Mouse (Mus musculus) forebrain, embryonic 13.5 days (tissue): ENCODE measurements around the gene Cdh12. TPM values are rescaled to one million over a fixed set of nuclear protein-coding genes. Genes with fewer than 3 reads are reported as not detected.

Experiments used
- ATAC-seq: fragments of 200-750 bp; cut with Nextera tagmentation; 2 replicates; pipeline ENCODE4 v1.8.0; 2017
- H3K27ac ChIP-seq: fragments of 300-500 bp; sonication (generic); 2 replicates; pipeline ENCODE4 v1.5.1; 2015; ENCODE audit warnings: inconsistent platforms, mild to moderate bottlenecking, moderate library complexity
- H3K27me3 ChIP-seq: fragments of 300-500 bp; sonication (generic); 2 replicates; pipeline ENCODE4 v1.6.1; 2015; ENCODE audit warnings: mild to moderate bottlenecking, inconsistent platforms
- H3K36me3 ChIP-seq: fragments of 300-500 bp; sonication (generic); 2 replicates; pipeline ENCODE4 v1.6.1; 2015; ENCODE audit warnings: mild to moderate bottlenecking, inconsistent platforms; ENCODE audit not compliant: poor library complexity, severe bottlenecking
- H3K4me1 ChIP-seq: fragments of 300-500 bp; sonication (generic); 2 replicates; pipeline ENCODE4 v1.6.1; 2015; ENCODE audit warnings: inconsistent platforms
- H3K4me2 ChIP-seq: fragments of 300-500 bp; sonication (generic); 2 replicates; pipeline ENCODE4 v1.6.1; 2015; ENCODE audit warnings: inconsistent platforms, mild to moderate bottlenecking, moderate library complexity
- H3K4me3 ChIP-seq: fragments of 300-500 bp; sonication (generic); 2 replicates; pipeline ENCODE4 v1.5.1; 2015; ENCODE audit warnings: mild to moderate bottlenecking, inconsistent platforms
- H3K9ac ChIP-seq: fragments of 300-500 bp; sonication (generic); 2 replicates; pipeline ENCODE4 v1.6.1; 2015; ENCODE audit warnings: mild to moderate bottlenecking, inconsistent platforms
- H3K9me3 ChIP-seq: fragments of 300-500 bp; sonication (generic); replicated peaks from 2 replicates; pipeline ENCODE4 v1.6.1; 2016; ENCODE audit warnings: inconsistent platforms
- WGBS: fragments of 180-500 bp; shearing (Covaris S2); methylation state at CpG from one replicate; pipeline ENCODE4 v1.1.7; 2015; 5-methylcytosine and 5-hydroxymethylcytosine counted together
- microRNA-seq: library from miRNA; unstranded; fragments of <30 nt; microRNA quantifications from one replicate; pipeline ENCODE4, GENCODE M21; 2016
- polyA plus RNA-seq: library from polyadenylated mRNA; unstranded; fragments of >200 nt; fragmentation: Nextera tagmentation; extraction: Ambion mirVana; gene quantifications from 2 replicates; pipeline ENCODE4 v1.2.1, GENCODE M21; 2015

The Cdh12 gene
- polyA plus RNA-seq, 1 experiment from 2014 or later, result 2.1 TPM

DNA sequence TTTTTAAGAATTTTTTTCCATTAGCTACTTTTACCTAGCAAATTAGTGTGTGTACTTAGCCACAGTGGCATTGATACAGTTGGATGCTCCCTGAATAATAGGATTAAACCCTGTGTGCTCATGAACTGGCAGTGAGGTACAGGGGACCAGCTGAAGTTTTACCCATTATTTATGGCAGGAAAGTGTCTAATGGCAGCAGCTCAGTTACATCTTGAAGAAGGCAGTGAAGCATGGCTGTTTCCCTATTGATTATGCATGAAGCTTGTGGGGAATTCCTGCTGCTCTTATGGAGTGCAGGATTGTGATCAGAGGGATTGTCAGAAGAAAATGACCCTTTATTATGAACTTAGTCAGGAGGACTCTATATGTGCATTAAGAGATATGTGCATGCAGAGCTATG is 988.9 kb downstream of the Cdh12 start:
- H3K27me3 ChIP-seq, result no peaks in the 10 kb centered on the region
- H3K27ac ChIP-seq, result no peak overlapping the region
- H3K4me3 ChIP-seq, result no peak overlapping the region
- no peak overlapping the region for H3K9ac ChIP-seq
- H3K9me3 ChIP-seq, result no peaks in the 10 kb centered on the region
- ATAC-seq, result no peak
- H3K4me1 ChIP-seq, result no peaks in the 10 kb centered on the region
- H3K4me2 ChIP-seq, result no peak overlapping the region
- no peaks in the 10 kb centered on the region for H3K36me3 ChIP-seq

DNA sequence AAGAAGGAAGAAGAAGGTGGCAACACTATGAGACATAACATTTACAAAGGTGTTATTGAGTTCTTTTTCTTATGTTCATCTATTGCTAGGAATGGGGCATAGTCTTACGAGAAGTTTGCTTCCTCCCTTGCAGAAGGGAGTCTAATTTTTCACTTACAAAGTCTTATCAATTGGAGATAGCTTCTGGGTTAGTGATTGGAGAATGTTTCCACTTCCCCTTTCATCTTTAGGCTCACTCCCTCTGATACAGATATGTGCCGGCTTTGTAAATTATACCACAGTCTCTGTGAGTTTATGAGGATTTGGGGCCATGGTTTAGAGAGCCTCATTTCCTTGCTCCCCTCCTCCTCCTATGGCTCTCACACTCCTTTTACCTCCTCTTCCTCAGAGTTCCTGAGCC is 1009.0 kb downstream of the Cdh12 start:
- ATAC-seq, result no peak
- no peak overlapping the region for H3K9ac ChIP-seq
- 83% methylated on average over 2 of the region's 2 CpGs for WGBS
- H3K4me1 ChIP-seq, result no peaks in the 10 kb centered on the region
- H3K4me3 ChIP-seq, result no peak overlapping the region
- H3K27ac ChIP-seq, result no peak overlapping the region
- H3K36me3 ChIP-seq, result no peaks in the 10 kb centered on the region
- H3K4me2 ChIP-seq, result no peak overlapping the region
- no peaks in the 10 kb centered on the region for H3K27me3 ChIP-seq
- no peaks in the 10 kb centered on the region for H3K9me3 ChIP-seq

DNA sequence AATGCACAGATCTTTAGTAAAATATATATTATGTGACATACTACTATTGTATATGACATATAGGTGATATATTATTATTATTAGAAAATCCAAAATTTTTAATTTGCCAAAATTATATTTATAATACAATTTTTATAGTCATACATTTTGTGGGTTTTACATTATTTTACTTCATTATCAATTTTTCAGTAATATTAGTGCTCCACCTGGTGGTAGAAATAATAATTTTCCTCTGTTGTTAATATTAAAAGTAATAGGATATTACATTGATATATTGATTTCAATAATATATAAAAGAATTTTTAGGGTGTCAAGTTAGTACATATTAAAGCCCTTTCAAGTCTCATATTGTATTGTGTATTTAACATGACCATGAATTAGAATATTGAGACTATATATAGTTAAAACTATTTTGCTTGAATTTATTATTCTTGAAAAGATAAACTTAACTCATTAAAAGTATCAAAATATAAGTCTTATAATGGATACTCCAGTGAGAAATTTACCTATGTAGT is 1070.3 kb downstream of the Cdh12 start:
- ATAC-seq, result 0 out of 2 replicates have a peak, but pooled peaks have one; percentile 41

DNA sequence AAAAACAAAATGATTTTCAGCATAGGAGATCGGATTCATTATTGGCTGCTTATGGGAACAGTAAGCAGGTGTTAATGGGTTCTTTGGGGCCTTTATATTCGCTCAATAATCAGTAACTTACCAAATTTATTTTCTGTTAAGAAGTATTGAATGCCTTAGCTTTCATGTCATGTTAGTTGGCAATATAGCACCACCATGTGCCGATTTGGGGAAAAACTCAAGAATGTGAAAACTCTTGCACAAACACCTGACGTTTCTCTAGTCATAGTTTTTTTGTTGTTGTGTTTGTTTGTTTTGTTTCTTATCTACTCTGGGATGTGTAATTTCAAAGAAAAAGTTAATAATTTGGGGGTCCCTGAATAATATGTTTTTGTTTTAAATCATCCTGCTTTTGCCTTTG is 1081.7 kb downstream of the Cdh12 start:
- Histone ChIP-seq H3K9ac (no peak overlapping the region), H3K4me1 (no peaks in the 10 kb centered on the region), H3K4me3 (no peak overlapping the region), H3K27me3 (no peaks in the 10 kb centered on the region), H3K36me3 (no peaks in the 10 kb centered on the region), H3K9me3 (no peaks in the 10 kb centered on the region), H3K4me2 (no peak overlapping the region), H3K27ac (no peak overlapping the region)
- no peak for ATAC-seq
- 65% methylated on average over 4 of the region's 4 CpGs for WGBS

More for the DNA sequence above, 1070.3 kb downstream of the Cdh12 start:
- no peak overlapping the region for H3K9ac ChIP-seq
- H3K36me3 ChIP-seq, result no peaks in the 10 kb centered on the region
- no peak overlapping the region for H3K27ac ChIP-seq
- H3K4me3 ChIP-seq, result no peak overlapping the region
- H3K27me3 ChIP-seq, result no peaks in the 10 kb centered on the region
- H3K4me1 ChIP-seq, result no peaks in the 10 kb centered on the region
- no peak overlapping the region for H3K4me2 ChIP-seq
- H3K9me3 ChIP-seq, result no peaks in the 10 kb centered on the region

DNA sequence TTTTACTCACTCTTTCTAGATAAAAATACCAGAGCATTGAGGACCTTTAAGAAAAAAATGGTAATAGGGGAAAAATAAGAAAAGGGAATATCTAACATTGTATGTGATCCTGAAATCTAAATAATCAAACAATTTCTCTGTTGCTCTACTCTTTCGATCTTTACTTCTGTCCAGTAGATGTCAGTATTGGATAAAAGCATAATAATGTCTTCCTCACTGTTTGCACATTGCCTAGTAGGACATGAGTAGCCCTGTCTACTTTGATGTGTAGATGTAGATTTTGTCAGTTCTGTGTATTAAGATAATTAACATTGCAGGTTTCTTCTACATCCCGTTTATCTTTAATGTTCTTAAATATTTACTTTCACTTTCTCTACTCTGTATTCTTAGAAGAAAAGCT is 1087.8 kb downstream of the Cdh12 start:
- no peak overlapping the region for H3K27ac ChIP-seq
- WGBS, result 63% methylated on average over 2 of the region's 2 CpGs
- ATAC-seq, result peak; percentile 58; the same call in 1 of the 2 replicates
- no peaks in the 10 kb centered on the region for H3K27me3 ChIP-seq
- H3K4me1 ChIP-seq, result no peaks in the 10 kb centered on the region
- no peak overlapping the region for H3K9ac ChIP-seq
- H3K4me3 ChIP-seq, result no peak overlapping the region
- H3K9me3 ChIP-seq, result no peaks in the 10 kb centered on the region
- H3K4me2 ChIP-seq, result no peak overlapping the region
- no peaks in the 10 kb centered on the region for H3K36me3 ChIP-seq

DNA sequence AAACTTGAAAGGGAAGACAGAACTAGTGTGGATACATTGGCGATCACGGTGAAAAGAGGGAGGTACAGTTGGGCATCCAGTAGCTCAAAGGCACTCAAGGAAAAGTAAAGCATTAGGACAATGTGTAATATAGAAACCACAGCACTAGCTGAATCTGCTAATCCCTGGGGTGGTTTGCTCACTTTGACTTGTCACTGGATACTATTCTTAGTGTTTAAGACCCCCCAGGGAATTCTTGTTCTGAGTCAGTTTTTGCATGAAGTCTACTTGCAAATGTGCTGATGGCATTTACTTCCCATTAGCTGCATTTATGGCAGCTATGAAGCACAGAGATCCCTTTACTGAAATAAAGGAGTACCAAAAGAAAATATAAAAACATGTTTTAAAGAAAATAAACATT is 1095.7 kb downstream of the Cdh12 start:
- H3K9me3 ChIP-seq, result no peaks in the 10 kb centered on the region
- WGBS, result 94% methylated on average over 2 of the region's 2 CpGs
- ATAC-seq, result no peak

DNA sequence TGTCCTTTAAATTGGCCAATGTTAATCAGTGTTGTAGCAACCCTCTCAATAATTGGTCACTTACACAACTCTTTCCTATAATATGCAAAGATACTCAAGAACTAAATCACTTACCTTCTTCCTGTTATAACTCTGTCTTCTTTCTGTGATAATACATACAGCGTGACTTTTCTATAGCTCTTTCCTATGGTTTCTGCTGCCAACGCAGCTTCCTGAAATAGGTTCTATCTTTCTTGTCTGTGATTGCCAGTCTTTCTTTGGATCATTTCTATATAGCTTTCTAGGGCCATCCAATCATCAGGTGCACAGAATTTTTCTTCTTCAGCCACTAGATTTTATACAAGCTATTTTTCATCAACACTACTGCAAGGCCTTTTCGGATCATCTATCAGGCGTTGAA is 1106.9 kb downstream of the Cdh12 start:
- Histone ChIP-seq H3K4me1 (no peaks in the 10 kb centered on the region), H3K4me2 (no peak overlapping the region), H3K4me3 (no peak overlapping the region), H3K9me3 (no peaks in the 10 kb centered on the region), H3K36me3 (no peaks in the 10 kb centered on the region), H3K27ac (no peak overlapping the region), H3K9ac (no peak overlapping the region), H3K27me3 (no peaks in the 10 kb centered on the region)
- 95% methylated on average over 4 of the region's 4 CpGs for WGBS
- ATAC-seq, result no peak

More for the DNA sequence above, 1095.7 kb downstream of the Cdh12 start:
- H3K4me1 ChIP-seq, result no peaks in the 10 kb centered on the region
- no peak overlapping the region for H3K4me2 ChIP-seq
- no peak overlapping the region for H3K4me3 ChIP-seq
- no peak overlapping the region for H3K9ac ChIP-seq
- H3K36me3 ChIP-seq, result no peaks in the 10 kb centered on the region
- H3K27me3 ChIP-seq, result no peaks in the 10 kb centered on the region
- no peak overlapping the region for H3K27ac ChIP-seq

DNA sequence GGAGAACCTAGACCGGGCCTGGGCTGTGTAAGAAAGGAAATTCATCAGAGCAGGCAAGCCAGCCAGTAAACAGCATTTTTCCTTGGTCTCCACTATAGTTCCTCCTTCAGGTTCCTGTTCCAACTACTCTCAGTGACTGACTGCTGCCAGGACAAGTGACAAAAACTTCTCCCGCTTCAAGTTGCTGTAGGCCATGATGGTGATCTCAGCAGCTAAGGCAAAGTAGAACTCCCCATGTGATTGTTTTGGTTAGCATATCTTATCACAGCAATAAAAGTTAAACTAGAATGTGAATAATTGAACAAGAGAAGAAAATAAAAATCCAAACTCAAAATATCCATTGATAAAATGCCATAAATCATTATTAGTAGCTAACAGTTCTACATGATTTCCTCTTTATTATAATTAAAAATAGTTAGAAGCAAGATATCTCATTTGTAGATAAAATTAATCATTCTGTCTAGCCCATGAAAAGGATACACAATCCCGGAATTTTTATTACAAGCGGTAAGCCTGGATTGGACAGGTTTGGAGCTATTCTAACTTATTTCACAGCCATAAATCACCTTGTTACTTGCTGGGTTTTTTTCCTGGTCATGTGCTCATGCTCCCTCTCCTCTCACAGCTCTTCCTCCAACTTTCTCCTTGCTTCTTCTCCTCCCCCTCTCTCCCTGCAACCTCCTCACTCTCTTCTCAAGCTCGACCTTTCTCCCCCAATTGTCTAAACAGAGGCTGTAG is 1117.4 kb downstream of the Cdh12 start:
- H3K27ac ChIP-seq, result no peak overlapping the region
- no peak for ATAC-seq
- 87% methylated on average over 5 of the region's 5 CpGs for WGBS
- H3K36me3 ChIP-seq, result no peaks in the 10 kb centered on the region
- H3K9ac ChIP-seq, result no peak overlapping the region
- H3K4me3 ChIP-seq, result no peak overlapping the region
- no peak overlapping the region for H3K4me2 ChIP-seq
- no peaks in the 10 kb centered on the region for H3K9me3 ChIP-seq
- no peaks in the 10 kb centered on the region for H3K4me1 ChIP-seq
- H3K27me3 ChIP-seq, result no peaks in the 10 kb centered on the region

DNA sequence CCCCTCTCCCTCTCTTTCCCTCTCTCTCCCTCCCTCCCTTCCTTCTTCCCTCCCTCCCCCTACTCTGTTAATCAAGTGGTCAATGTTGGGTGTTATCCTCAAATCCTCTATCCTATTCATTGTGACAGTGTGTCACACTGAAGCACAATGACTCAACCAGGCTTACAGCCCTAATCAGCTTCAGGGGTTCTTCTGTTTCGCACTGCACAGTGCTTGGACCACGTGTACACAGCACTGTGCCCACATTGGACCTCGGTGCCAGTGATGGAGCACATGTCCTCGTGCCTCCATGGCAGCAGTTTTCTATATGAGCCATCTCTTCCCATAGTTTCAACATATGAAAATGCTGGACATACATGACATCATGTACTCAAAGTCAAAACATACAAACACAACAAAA is 1155.4 kb downstream of the Cdh12 start:
- 54% methylated on average over 4 of the region's 4 CpGs for WGBS
- no peak for ATAC-seq

More for the DNA sequence above, 1155.4 kb downstream of the Cdh12 start:
- no peak overlapping the region for H3K27ac ChIP-seq
- H3K4me2 ChIP-seq, result no peak overlapping the region
- H3K27me3 ChIP-seq, result no peaks in the 10 kb centered on the region
- no peaks in the 10 kb centered on the region for H3K9me3 ChIP-seq
- H3K36me3 ChIP-seq, result no peaks in the 10 kb centered on the region
- no peak overlapping the region for H3K4me3 ChIP-seq
- H3K4me1 ChIP-seq, result no peaks in the 10 kb centered on the region
- H3K9ac ChIP-seq, result no peak overlapping the region

Small RNA genes lying within 50 kb of the gene (microRNA-seq; reads per million reads assigned to microRNA genes)
- not detected for gene Gm27397

Other genes with a start within 250 kb of the Cdh12 start
- gene Acot10, start 217.5 kb downstream of the Cdh12 start, polyA plus RNA-seq, result 0.16 and 0.21 TPM in 2 replicates